Mouse (Mus musculus) erythroblast, embryonic 14.5 days (primary cell): ENCODE measurements around the gene Map3k7. TPM values are rescaled to one million over a fixed set of nuclear protein-coding genes. Genes with fewer than 3 reads are reported as not detected.
A peak's percentile ranks its signal among the peaks of the same experiment; 100 is the strongest.

Source experiments
- H3K27me3 ChIP-seq: 2 replicates; pipeline ENCODE4 v1.6.1; 2012; ENCODE audit warnings: inconsistent platforms; ENCODE audit not compliant: control insufficient read depth
- H3K36me3 ChIP-seq: 2 replicates; pipeline ENCODE4 v1.6.1; 2012; ENCODE audit warnings: mild to moderate bottlenecking, inconsistent platforms; ENCODE audit not compliant: control insufficient read depth
- H3K4me1 ChIP-seq: 2 replicates; pipeline ENCODE4 v1.6.1; 2012; ENCODE audit warnings: inconsistent platforms; ENCODE audit not compliant: control insufficient read depth
- H3K4me3 ChIP-seq: replicated peaks from 2 replicates; pipeline ENCODE3; 2012; ENCODE audit warnings: moderate library complexity, mild to moderate bottlenecking, inconsistent platforms
- H3K9me3 ChIP-seq: 2 replicates; pipeline ENCODE4 v1.6.1; 2012; ENCODE audit warnings: low read length, inconsistent platforms, mixed read lengths; ENCODE audit not compliant: control insufficient read depth
- GATA1 ChIP-seq: IDR thresholded peaks from 2 replicates; pipeline ENCODE4 v1.6.1; 2012; ENCODE audit warnings: low read length, inconsistent platforms, mixed read lengths
- TAL1 ChIP-seq: IDR thresholded peaks from 3 replicates; pipeline ENCODE4 v1.6.1; 2012; ENCODE audit warnings: low read length, inconsistent platforms, mixed read lengths
- polyA plus RNA-seq: library from polyadenylated mRNA; stranded (reverse); fragments of >175 nt; gene quantifications from 2 replicates; pipeline ENCODE4 v1.2.3, GENCODE M21; 2012

Gene Map3k7
- polyA plus RNA-seq, 1 experiment, result 0.26 TPM

DNA sequence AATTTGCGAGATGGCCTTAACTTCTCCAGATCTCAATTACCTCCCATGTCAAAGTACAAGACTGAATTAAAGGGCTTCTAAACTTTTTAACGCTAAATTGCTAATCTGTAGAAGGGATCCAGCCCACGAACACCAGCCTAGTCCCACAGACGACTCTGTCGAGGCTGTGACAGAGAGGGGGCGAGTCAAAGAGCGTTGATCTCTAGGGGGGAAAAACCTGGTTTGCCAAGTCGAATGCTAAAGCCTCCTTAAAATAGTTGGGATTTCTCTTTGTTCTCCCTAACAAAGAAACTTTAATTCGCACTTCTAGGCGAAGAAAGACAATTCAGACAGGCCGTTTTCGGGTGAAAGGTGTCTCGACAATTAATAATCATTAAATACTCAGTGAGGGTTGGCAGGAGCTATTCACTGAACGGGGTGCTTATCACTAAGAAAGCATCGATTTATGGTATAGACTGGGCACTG is 27.0 kb upstream of the Map3k7 start:
- Histone ChIP-seq H3K4me3 (no peak overlapping the region), H3K27me3 (peaks cover 43% of the 10 kb centered on the region), H3K4me1 (no peaks in the 10 kb centered on the region), H3K9me3 (no peaks in the 10 kb centered on the region), H3K36me3 (no peaks in the 10 kb centered on the region)
- TF ChIP-seq GATA1 (no peak), TAL1 (no peak)

DNA sequence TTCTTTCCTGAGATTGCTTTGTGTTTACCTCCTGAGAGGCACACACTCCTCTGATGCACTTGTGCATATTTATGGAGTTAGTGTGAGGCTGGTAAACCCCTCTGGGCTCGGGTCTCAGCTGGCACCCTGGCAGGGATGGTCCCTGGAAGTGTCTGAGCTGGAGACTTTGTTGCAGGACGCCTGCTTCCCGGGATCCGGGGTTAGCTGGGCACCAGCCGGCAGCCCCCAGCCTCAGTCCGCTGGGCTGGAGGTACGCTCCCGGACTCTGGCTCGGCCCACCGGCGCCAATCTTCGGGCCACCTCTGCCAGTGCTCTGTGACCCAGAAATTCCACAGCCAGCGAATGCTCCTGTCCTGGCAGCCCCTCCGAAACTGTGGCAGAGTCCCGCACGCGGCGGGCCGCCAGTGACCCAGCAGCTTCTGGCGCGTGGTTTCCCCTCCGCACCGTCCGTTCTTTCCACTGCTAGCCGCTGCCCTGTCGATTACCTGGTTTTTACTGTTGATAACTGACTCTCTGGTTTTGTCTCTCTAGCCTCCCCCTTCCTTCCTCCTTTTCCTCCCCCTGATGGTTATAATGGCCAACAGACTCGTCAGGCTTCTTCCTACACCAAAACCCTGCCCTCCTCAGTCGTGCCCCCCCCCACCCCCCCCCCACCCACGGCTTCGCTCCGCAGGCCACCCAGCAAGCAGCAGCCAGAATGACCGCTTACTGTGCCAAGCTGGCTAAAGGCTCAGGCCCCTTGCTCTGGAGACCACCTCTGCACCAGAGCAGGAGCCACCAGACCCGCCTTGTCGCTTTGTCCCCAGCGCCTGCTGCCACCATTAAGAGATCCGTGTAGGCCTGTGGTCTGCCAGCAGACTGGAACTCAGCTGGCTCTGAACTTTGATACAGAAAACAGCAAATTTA is 26.3 kb upstream of the Map3k7 start:
- no peaks in the 10 kb centered on the region for H3K36me3 ChIP-seq
- H3K27me3 ChIP-seq, result peaks cover 43% of the 10 kb centered on the region
- TF ChIP-seq GATA1 (no peak), TAL1 (no peak)
- H3K4me1 ChIP-seq, result no peaks in the 10 kb centered on the region
- H3K4me3 ChIP-seq, result no peak overlapping the region
- H3K9me3 ChIP-seq, result no peaks in the 10 kb centered on the region

DNA sequence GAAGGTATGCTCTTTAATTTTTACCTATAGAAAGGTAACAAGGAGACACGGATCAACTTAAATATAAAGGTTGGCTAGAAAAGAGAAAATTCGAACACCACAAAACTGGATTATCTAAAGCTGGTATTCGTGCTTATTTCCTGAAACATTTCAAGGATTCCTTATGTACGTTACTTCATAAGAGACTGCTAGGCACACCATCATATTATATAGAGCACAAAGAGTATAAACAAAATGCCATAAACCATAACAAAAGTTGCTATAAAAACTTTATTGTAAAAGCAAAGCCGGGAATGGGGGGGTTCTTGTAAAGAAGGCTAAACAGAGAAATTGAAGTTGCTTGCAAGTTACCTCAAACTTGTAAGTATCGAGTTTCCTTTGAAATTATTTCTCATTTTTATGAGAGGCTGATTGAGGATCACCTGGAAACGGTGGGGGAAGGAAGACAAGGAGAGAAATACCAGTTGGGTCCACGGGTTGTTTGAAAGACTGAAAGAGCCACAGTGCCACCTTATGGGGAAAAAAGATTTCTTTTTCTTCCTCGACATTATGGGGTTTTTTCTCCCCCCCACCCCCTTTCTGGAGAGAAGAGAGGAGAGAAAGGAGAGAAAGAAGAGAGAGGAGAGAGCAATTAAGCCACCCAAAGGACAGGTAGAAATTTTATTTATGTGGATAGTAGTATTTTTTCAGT is 25.3 kb upstream of the Map3k7 start:
- Histone ChIP-seq H3K4me1 (no peaks in the 10 kb centered on the region), H3K27me3 (peaks cover 43% of the 10 kb centered on the region), H3K36me3 (no peaks in the 10 kb centered on the region), H3K9me3 (no peaks in the 10 kb centered on the region), H3K4me3 (no peak overlapping the region)
- TF ChIP-seq GATA1 (no peak), TAL1 (no peak)

DNA sequence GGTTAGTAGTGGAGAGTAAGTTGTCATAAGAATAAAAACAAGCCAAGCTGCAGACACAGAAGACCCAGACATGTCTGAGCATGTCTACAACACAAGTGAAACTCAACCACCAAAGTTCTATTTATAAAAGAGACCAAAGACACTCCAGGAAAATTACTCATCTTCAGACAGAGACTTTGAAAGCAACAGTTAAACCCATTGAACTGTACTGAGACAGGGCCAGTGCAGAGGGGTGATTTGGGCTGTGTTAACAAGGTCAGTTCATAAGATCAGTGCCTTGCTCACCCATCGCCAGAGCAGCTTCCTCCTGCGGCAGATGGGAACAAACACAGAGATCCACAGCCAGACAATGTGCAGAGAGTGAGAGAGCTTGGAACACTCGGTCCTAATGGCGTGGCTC is 22.3 kb upstream of the Map3k7 start:
- Histone ChIP-seq H3K9me3 (no peaks in the 10 kb centered on the region), H3K27me3 (peaks cover 30% of the 10 kb centered on the region), H3K36me3 (no peaks in the 10 kb centered on the region), H3K4me1 (no peaks in the 10 kb centered on the region), H3K4me3 (no peak overlapping the region)
- TF ChIP-seq TAL1, result no peak
- no peak for TF ChIP-seq GATA1

DNA sequence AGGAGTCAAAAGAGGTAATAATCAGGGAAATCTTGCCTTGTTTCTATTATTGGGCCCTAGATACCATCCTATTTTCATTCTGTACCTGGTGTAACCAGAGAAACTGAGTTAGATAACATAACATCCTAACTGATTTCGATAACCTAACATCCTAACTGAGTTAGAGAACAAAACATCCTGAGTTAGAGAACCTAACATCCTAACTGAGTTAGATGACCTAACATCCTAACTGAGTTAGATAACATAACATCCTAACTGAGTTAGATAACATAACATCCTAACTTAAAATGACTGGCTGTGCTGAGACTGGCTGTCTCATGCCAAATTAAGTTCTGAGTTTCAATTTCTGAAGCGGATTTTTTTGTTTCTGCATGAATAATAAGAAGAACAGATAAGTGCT is 20.9 kb upstream of the Map3k7 start:
- TF ChIP-seq TAL1, result no peak
- TF ChIP-seq GATA1, result no peak
- H3K27me3 ChIP-seq, result peaks cover 16% of the 10 kb centered on the region
- no peaks in the 10 kb centered on the region for H3K9me3 ChIP-seq
- no peak overlapping the region for H3K4me3 ChIP-seq
- H3K4me1 ChIP-seq, result no peaks in the 10 kb centered on the region
- H3K36me3 ChIP-seq, result no peaks in the 10 kb centered on the region

DNA sequence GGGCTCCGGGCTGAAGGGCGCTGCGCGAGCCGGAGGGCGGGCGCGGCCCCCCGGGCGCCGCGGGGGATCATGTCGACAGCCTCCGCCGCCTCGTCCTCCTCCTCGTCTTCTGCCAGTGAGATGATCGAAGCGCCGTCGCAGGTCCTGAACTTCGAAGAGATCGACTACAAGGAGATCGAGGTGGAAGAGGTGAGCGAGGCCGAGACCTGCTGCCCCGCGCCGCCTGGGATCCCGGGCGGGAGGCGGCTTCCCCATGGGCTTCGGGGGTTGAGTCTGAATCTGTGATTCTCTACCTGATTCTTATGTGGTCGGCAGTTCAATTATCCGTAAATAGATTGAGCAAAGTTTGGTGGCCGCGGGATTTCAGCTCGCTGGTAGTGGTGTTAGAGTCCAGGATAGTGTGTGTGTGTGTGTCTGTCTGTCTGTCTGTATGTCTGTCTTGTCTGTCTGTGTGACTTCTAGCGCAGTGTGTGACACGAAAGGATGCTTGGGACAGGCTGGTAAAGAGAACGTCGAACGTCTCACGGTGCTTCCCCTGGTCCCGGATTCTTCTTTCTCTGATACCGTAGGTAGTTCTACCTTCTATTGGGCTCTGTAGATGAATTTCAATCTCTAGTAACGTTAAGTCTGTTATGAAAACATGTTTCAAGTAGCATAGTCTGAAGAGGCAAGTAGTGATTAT is 438 bp downstream of the Map3k7 start:
- H3K9me3 ChIP-seq, result no peaks in the 10 kb centered on the region
- peak overlapping the region; percentile 84 for H3K4me3 ChIP-seq
- peaks cover 2% of the 10 kb centered on the region; the same call in 1 of the 2 replicates for H3K36me3 ChIP-seq
- TF ChIP-seq TAL1 (no peak), GATA1 (no peak)
- H3K27me3 ChIP-seq, result no peaks in the 10 kb centered on the region
- H3K4me1 ChIP-seq, result peaks cover 32% of the 10 kb centered on the region

DNA sequence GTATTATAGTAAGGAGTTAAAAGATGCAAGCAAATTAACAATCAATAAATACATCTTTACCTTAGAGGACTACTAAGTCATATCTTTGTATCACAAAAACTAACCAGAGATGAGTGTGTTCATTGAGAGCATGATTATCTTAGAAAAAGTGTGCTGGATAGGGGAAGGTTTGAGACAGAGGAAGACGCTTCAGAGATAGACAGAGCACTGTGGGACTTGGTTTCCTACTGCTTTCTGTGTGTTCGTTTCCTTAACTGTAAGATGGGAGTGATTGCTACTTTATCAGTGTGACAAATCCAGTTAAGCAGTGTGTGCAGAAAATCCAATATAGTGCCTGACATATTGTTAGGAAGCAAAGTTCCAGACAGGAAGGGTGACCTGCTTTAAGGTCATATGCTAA is 1.3 kb downstream of the Map3k7 start:
- no peaks in the 10 kb centered on the region for H3K27me3 ChIP-seq
- peaks cover 32% of the 10 kb centered on the region for H3K4me1 ChIP-seq
- TF ChIP-seq TAL1 (no peak), GATA1 (no peak)
- peak overlapping the region; percentile 84 for H3K4me3 ChIP-seq
- H3K9me3 ChIP-seq, result no peaks in the 10 kb centered on the region
- peaks cover 2% of the 10 kb centered on the region; the same call in 1 of the 2 replicates for H3K36me3 ChIP-seq

DNA sequence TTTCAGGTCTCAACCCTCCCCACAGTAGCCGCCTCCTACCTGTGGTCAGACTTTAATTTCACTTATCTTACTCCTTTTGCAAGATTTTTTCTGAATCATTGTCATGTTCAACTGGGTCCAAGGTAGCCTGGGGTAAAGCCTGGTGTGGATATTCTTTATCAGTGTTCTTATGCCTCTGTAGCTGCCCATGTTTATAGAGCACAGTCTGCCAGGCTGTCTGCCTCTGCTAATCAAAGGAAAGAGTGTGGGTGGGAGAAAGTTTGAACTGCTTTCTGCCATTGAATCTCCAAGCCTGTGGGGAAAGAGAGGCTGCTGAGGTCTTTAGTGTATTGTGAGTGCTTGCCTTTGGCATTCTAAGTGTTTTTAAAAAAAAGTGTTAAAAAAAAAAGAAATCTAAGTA is 7.5 kb downstream of the Map3k7 start:
- TF ChIP-seq GATA1 (no peak), TAL1 (no peak)
- Histone ChIP-seq H3K4me1 (peaks cover 12% of the 10 kb centered on the region), H3K36me3 (peaks cover 5% of the 10 kb centered on the region; the same call in 1 of the 2 replicates), H3K4me3 (no peak overlapping the region), H3K9me3 (no peaks in the 10 kb centered on the region), H3K27me3 (no peaks in the 10 kb centered on the region)

DNA sequence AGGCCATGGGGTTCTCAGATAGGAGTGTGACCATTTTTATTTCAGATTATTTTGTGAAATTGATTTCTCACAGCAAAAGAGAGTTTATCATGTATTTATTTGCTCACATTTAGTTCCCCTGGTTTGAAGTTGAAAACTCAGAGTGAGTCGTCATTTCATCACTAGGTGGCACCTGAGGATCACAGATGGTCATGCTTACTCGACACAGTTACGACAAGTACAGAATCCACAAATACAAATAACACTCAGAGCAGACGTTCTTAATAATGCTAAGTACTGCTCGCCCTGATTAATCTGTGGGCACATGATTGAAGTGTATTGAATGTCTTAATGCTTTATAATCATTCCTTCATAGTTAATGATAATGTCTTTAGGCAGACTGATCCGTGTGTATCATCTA is 8.3 kb downstream of the Map3k7 start:
- peaks cover 11% of the 10 kb centered on the region for H3K36me3 ChIP-seq
- peaks cover 9% of the 10 kb centered on the region for H3K4me1 ChIP-seq
- H3K4me3 ChIP-seq, result no peak overlapping the region
- TF ChIP-seq TAL1 (no peak), GATA1 (no peak)
- no peaks in the 10 kb centered on the region for H3K9me3 ChIP-seq
- H3K27me3 ChIP-seq, result no peaks in the 10 kb centered on the region
